Mouse (Mus musculus) adrenal gland, adult (tissue): ENCODE measurements around the gene Ubr4.

Experiments
- DNase-seq, 2 experiments: peaks; one replicate each; pipeline ENCODE4 v3.0.0; 2022 to 2023; ENCODE audit warnings: low spot score in 1 of 2; ENCODE audit not compliant: inconsistent age in 2 of 2

The Ubr4 gene

GRCm38 (mm10) chr4:139423270-139423669 is 70.9 kb downstream of the Ubr4 start:
- DNase-seq: no peak

- DNase-seq: peak; percentile 86 to 93
These were observed 77.8 kb downstream of the Ubr4 start for GRCm38 (mm10) chr4:139430176-139430575.

- peak; percentile 27 to 71 for DNase-seq
These were observed 78.5 kb downstream of the Ubr4 start for GRCm38 (mm10) chr4:139430891-139431290.

GRCm38 (mm10) chr4:139432966-139433765 is 80.8 kb downstream of the Ubr4 start:
- DNase-seq: no peak

GRCm38 (mm10) chr4:139441244-139441643 is 88.8 kb downstream of the Ubr4 start:
- DNase-seq: peak in 1 of 2 experiments; percentile 22

- peak in 1 of 2 experiments; percentile 58 for DNase-seq
These were observed 89.4 kb downstream of the Ubr4 start for GRCm38 (mm10) chr4:139441806-139442205.

- peak; percentile 49 to 73 for DNase-seq
These were observed 90.3 kb downstream of the Ubr4 start for GRCm38 (mm10) chr4:139442391-139443355.

- no peak for DNase-seq
These were observed 91.9 kb downstream of the Ubr4 start for GRCm38 (mm10) chr4:139444315-139444714.

GRCm38 (mm10) chr4:139446176-139446575 is 93.8 kb downstream of the Ubr4 start:
- no peak for DNase-seq

- DNase-seq: peak; percentile 49 to 72
These were observed 94.6 kb downstream of the Ubr4 start for GRCm38 (mm10) chr4:139446731-139447675.

- DNase-seq: no peak
These were observed 100.7 kb downstream of the Ubr4 start for GRCm38 (mm10) chr4:139452944-139453700.

- no peak for DNase-seq
These were observed 101.9 kb downstream of the Ubr4 start for GRCm38 (mm10) chr4:139454339-139454738.

- no peak for DNase-seq
These were observed 107.6 kb downstream of the Ubr4 start for GRCm38 (mm10) chr4:139459970-139460369.

- no peak for DNase-seq
These were observed 111.8 kb downstream of the Ubr4 start for GRCm38 (mm10) chr4:139464163-139464562.

GRCm38 (mm10) chr4:139466541-139466940 is 114.1 kb downstream of the Ubr4 start:
- no peak for DNase-seq

- peak; percentile 74 to 94 for DNase-seq
These were observed 117.8 kb downstream of the Ubr4 start for GRCm38 (mm10) chr4:139470198-139470597.

- peak; percentile 80 to 87 for DNase-seq
These were observed 124.5 kb downstream of the Ubr4 start for GRCm38 (mm10) chr4:139476663-139477625.

GRCm38 (mm10) chr4:139477983-139478382 is 125.6 kb downstream of the Ubr4 start:
- peak in 1 of 2 experiments; percentile 49 for DNase-seq

GRCm38 (mm10) chr4:139479176-139479575 is 126.8 kb downstream of the Ubr4 start:
- no peak for DNase-seq
